22 mouse cellular contexts compared by ENCODE assay signal in the genomic region with DNA sequence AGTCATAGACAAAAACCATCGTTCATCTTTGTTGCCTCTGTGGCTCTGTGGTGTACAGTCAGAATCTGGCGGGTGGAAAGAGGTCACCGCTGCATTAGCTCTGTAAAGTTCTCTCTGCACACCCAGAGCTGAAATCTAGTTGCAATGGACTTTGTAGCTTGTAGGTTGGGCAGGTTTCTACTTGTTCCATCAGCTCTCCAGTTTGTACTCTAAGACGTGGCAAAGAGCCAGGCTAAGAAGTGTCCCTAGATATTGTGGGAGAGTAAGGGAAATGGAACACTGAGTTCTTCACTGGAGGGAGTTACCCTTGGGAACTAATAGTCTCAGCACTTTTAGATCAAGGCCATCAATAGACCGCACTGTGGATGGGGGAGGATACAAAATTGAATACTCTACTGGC.
DNase-seq lines count a peak whose midpoint lies in the region; ATAC-seq and TF ChIP-seq lines count a peak whose summit lies in the region.
"Had no signal": no experiment of that assay in that cellular context is flagged by ENCODE, and none has a peak within 500 bp of the region (broad histone marks: within the 10 kb centered on the region; RNA-seq: fewer than 3 reads in every experiment).

No protein-coding gene starts in this region.

- no peaks in the 10 kb centered on the region for H3K27me3 ChIP-seq in intestine, postnatal 0 days (replicated peaks; ENCODE audit: control insufficient read depth, insufficient read depth, low read length)
- H3K27me3 ChIP-seq in intestine, embryonic 15.5 days (replicated peaks): no peaks in the 10 kb centered on the region
- H3K27me3 ChIP-seq: embryonic facial prominence, embryonic 13.5 days; hindbrain, embryonic 13.5 days; neural tube, embryonic 15.5 days had no signal

- no peak for TF ChIP-seq CTCF in intestine, postnatal 0 days (IDR thresholded peaks at IDR 0.05; ENCODE audit: low read depth)

- H3K36me3 ChIP-seq in intestine, postnatal 0 days (ENCODE audit: control insufficient read depth, insufficient read depth): no peaks in the 10 kb centered on the region
- H3K36me3 ChIP-seq in intestine, embryonic 15.5 days: no peaks in the 10 kb centered on the region
- H3K36me3 ChIP-seq: embryonic facial prominence, embryonic 13.5 days; heart, embryonic 10.5 days; hindbrain, embryonic 13.5 days; neural tube, embryonic 15.5 days had no signal

- no peaks in the 10 kb centered on the region for H3K4me1 ChIP-seq in intestine, postnatal 0 days (replicated peaks; ENCODE audit: control insufficient read depth, insufficient read depth, low read length)
- no peaks in the 10 kb centered on the region for H3K4me1 ChIP-seq in intestine, embryonic 15.5 days (replicated peaks)
- H3K4me1 ChIP-seq: heart, embryonic 10.5 days; hindbrain, embryonic 13.5 days; neural tube, embryonic 15.5 days had no signal

- H3K4me2 ChIP-seq in intestine, postnatal 0 days (replicated peaks; ENCODE audit: low read depth): no peak overlapping the region
- no peak overlapping the region for H3K4me2 ChIP-seq in intestine, embryonic 15.5 days (replicated peaks)
- H3K4me2 ChIP-seq: embryonic facial prominence, embryonic 13.5 days; hindbrain, embryonic 13.5 days; neural tube, embryonic 15.5 days had no signal

- H3K4me3 ChIP-seq in intestine, postnatal 0 days (ENCODE audit: low read depth, low read length): no peak overlapping the region
- H3K4me3 ChIP-seq in intestine, embryonic 15.5 days (replicated peaks): no peak overlapping the region
- H3K4me3 ChIP-seq: embryonic facial prominence, embryonic 13.5 days; heart, embryonic 10.5 days; hindbrain, embryonic 13.5 days; myocyte; neural tube, embryonic 15.5 days had no signal

- H3K9me3 ChIP-seq in intestine, postnatal 0 days (ENCODE audit: control insufficient read depth): no peaks in the 10 kb centered on the region
- no peaks in the 10 kb centered on the region for H3K9me3 ChIP-seq in intestine, embryonic 15.5 days
- H3K9me3 ChIP-seq: embryonic facial prominence, embryonic 13.5 days; heart, embryonic 10.5 days; neural tube, embryonic 15.5 days had no signal

- 73% methylated on average over 5 of the region's 5 CpGs for WGBS in intestine, postnatal 0 days
- WGBS in intestine, embryonic 15.5 days: 88% methylated on average over 5 of the region's 5 CpGs

- H3K9ac ChIP-seq in intestine, postnatal 0 days (ENCODE audit: low read depth, low read length): no peak overlapping the region
- H3K9ac ChIP-seq in intestine, embryonic 15.5 days: no peak overlapping the region
- H3K9ac ChIP-seq: embryonic facial prominence, embryonic 13.5 days; hindbrain, embryonic 13.5 days; liver, postnatal 0 days; neural tube, embryonic 15.5 days had no signal

- peak; percentile 80 for ATAC-seq in intestine, postnatal 0 days
- ATAC-seq in intestine, embryonic 15.5 days: no peak
- ATAC-seq: intestine, embryonic 16.5 days; liver, postnatal 0 days had no signal

- peak; percentile 48 for DNase-seq in lung, postnatal 36 days
- DNase-seq in lung, postnatal 4 days: no peak
- DNase-seq in kidney, postnatal 14 days: peak; percentile 17
- peak; percentile 54 for DNase-seq in testis, postnatal 10 days (ENCODE audit: low spot score)
- no peak for DNase-seq in frontal cortex, postnatal 14 days (ENCODE audit: low spot score in 2 of 2)
- DNase-seq: cerebellum, adult 9-10 months; gastrocnemius, postnatal 10 days; heart, postnatal 14 days; liver; liver, postnatal 0 days; midbrain, embryonic 14.5 days; retina, postnatal 1 day; spleen, adult 18-20 months; thymus, postnatal 25 days had no signal

- no peak overlapping the region for H3K27ac ChIP-seq in intestine, postnatal 0 days (ENCODE audit: low read depth, low read length)
- no peak overlapping the region for H3K27ac ChIP-seq in intestine, embryonic 15.5 days
- H3K27ac ChIP-seq: embryonic facial prominence, embryonic 13.5 days; heart, embryonic 10.5 days; hindbrain, embryonic 13.5 days; neural tube, embryonic 15.5 days had no signal

Comparison
In these comparisons a context has a peak if more than half of its experiments do, and no peak if none do; other contexts are left out.
1. DNase-seq: peak in lung, postnatal 36 days (single experiment), kidney, postnatal 14 days (single experiment) and testis, postnatal 10 days (single experiment); none in lung, postnatal 4 days (0 of 2) and frontal cortex, postnatal 14 days (0 of 2).